Mouse (Mus musculus) kidney, postnatal 25 days (tissue): ENCODE data around the gene Bglap.

Source experiments
- DNase-seq, 2 experiments: peaks; one replicate each; pipeline ENCODE4 v3.0.0; 2021; ENCODE audit warnings: mixed read lengths in 2 of 2

Bglap gene

DNA sequence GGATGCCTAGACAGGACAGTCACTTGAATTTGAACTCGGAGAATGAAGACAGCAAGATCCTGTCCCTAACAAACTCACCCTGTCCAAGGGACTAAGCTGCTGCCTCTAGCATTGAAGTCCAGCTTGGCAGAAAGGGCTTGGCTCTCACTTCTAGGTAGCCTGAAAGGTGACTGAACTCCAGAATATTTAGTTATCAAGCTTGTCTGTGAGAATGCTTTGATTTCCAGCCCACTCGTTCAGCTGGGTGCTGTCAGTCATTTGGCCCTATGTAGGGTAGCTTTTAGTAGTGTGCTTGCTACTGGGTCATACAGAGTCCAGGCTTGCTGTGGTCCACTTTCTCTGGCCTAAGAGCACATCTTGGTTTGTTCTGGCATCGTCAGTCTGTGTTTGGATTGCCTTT lies 45.3 kb downstream of the Bglap start:
- no peak for DNase-seq

DNA sequence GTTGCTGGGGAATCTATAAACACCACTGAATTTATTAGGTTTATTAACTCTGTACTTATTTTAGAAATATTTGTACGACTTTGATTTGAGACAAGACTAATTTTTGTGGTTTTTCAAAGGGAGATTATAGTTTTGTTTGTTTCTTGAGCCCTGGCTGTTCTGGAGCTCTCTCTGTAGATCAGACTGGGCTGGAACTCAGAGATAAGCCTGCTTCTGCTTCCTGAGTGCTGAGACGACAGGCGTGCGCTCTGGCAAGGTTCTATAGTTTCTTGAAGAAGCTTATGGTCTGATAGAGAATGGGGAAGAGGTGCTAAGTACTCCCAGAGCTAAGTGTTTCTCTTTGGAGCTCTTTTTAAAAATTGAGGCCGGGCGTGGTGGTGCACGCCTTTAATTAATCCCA lies 45.9 kb downstream of the Bglap start:
- no peak for DNase-seq

DNA sequence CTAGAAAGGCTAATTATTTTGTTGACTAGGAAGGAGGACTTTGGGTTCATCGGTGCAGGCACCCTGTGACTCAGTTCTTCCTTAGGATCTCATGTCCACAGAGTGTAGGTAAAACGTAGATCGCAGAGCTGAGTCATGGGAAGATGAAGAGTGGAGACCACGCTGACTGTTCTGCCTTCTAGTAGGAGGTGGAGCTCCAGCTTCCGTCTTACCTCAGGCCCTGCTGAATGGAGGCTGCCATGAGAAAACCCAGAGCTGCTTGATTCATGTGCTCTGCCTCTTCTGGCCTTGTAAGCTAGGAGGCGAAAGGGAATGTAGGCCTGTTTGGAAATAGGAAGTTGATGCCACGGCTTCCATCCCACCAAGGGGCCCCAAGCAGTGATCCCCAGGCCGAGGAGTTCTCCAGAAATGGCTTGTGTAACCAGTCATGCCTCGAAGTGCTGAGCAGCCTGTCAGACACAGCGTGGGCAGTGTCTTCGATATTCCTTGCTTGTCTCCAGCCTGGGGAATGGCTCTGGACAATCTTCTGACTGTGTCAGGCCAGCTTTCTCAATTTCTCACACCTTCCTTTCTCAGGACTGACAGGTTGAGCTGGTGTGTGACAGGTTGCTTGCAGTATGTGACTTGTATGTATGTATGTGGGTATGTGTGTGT lies 46.8 kb downstream of the Bglap start:
- DNase-seq, result peak in 1 of 2 experiments; percentile 37

DNA sequence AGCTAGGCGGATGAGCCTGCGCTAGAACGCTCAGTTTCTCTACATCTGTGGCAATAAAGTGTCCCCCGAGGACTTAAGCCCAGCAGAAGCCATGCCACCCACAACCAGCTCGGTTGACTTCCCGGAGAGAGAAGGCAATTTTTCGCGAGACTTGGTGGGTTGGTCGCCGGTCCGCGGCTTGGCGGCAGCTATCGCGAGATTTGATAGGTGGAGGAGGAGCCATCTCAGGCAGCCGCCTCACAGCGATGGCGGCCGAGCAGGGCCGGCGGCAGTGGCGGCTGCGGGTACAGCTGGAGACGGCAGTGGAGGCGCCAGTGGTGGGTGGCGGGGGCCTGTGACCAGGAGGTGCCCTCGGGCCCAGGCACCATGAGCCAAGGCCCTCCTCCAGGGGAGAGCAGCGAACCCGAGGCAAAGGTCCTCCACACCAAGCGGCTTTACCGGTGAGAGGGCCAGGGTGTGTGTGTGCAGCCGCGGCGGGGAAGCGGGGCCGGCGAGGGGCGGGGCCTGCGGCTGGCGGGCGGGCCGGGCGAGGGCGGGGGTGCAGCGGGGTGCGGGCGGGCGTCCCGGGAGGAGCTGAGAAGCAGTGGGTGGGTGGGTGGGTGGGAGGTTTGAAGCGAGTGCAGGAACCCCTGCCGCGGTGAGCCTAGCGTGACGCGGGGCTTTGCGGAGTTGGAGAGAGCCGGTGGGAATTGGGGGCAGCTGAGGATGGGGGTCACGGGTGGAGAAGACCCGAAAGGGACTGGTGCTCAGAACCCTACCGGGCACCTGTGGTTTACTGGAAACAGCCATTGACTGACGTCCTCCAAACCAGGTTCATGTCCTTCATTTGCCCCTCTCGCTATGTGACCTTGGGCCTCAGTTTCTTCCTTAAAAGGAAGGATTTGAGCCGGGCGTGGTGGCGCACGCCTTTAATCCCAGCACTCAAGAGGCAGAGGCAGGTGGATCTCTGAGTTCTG lies 47.9 kb downstream of the Bglap start, which contains the start of the genes Tmem79 and Smg5:
Tmem79 (minus strand) TSS at position 91 of the 956 bp plus-strand sequence.
Smg5 (plus strand) TSS at position 203 of the 956 bp plus-strand sequence.
- DNase-seq, result peak; percentile 97

- peak; percentile 30 to 53 for DNase-seq
These were observed 48.7 kb downstream of the Bglap start for GRCm38 (mm10) chr3:88335436-88336053.

- no peak for DNase-seq
These were observed 49.3 kb downstream of the Bglap start for GRCm38 (mm10) chr3:88334902-88335435.

GRCm38 (mm10) chr3:88334029-88334658 lies 50.1 kb downstream of the Bglap start:
- peak; percentile 42 to 67 for DNase-seq
